9 mouse cellular contexts compared by ENCODE assay signal in the genomic region with DNA sequence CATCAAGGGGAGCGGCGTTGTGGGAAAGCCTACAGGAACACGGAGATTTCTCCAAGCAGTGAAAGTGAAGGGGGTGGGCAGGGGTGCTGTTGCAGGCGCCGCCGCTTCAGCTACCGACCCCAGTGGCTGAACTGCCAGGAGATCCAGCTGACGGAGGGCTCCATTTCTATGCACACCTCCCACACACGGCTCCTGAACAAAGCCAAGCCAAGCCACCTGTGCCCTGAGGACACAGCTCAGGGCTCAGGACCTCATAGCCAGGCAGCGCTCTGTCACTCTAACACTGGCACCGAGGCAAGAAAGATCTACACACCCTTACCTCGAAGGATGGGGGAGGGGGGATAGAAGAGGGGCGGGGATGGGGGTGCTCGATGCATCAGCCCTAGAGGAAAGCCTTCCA. TPM values are rescaled to one million over a fixed set of nuclear protein-coding genes. Genes with fewer than 3 reads are reported as not detected.
DNase-seq lines count a peak whose midpoint lies in the region; ATAC-seq and TF ChIP-seq lines count a peak whose summit lies in the region.
"Had no signal": no experiment of that assay in that cellular context is flagged by ENCODE, and none has a peak within 500 bp of the region (broad histone marks: within the 10 kb centered on the region; RNA-seq: fewer than 3 reads in every experiment).

No protein-coding gene starts in this region.

- H3K9me3 ChIP-seq in forebrain, embryonic 14.5 days (replicated peaks; ENCODE audit: control insufficient read depth, low read length): no peaks in the 10 kb centered on the region
- no peaks in the 10 kb centered on the region for H3K9me3 ChIP-seq in midbrain, embryonic 10.5 days (replicated peaks)
- H3K9me3 ChIP-seq: intestine, embryonic 15.5 days had no signal

- H3K27me3 ChIP-seq in forebrain, embryonic 14.5 days (replicated peaks; ENCODE audit: control insufficient read depth, insufficient read depth, low read length): no peaks in the 10 kb centered on the region
- peaks cover 73% of the 10 kb centered on the region for H3K27me3 ChIP-seq in midbrain, embryonic 10.5 days (ENCODE audit: low read depth, poor library complexity, severe bottlenecking)
- H3K27me3 ChIP-seq: intestine, embryonic 15.5 days had no signal

- TF ChIP-seq CTCF in layer of hippocampus, adult 2 months (conservative IDR thresholded peaks at IDR 0.05): no peak

- DNase-seq in layer of hippocampus, adult 2 months (ENCODE audit: low spot score in 2 of 2): no peak
- DNase-seq in layer of hippocampus, postnatal 36 days: no peak
- no peak for DNase-seq in forebrain, embryonic 14.5 days (ENCODE audit: low spot score)
- DNase-seq in midbrain, embryonic 10.5 days (ENCODE audit: low spot score): no peak
- DNase-seq in thymus, postnatal 25 days: peak; percentile 52
- no peak for DNase-seq in adrenal gland, adult 18-20 months (ENCODE audit: low spot score in 2 of 2)

- peaks cover 95% of the 10 kb centered on the region for H3K4me1 ChIP-seq in forebrain, embryonic 14.5 days (ENCODE audit: control insufficient read depth, insufficient read depth, low read length)
- H3K4me1 ChIP-seq in midbrain, embryonic 10.5 days: peaks cover 94% of the 10 kb centered on the region

- no peak for ATAC-seq in forebrain, embryonic 14.5 days
- no peak for ATAC-seq in megakaryocyte progenitor cell, adult 5-6 weeks (replicated peaks; ENCODE audit: poor library complexity)
- ATAC-seq: intestine, embryonic 15.5 days had no signal

- peak overlapping the region; percentile 86 for H3K27ac ChIP-seq in layer of hippocampus, adult 2 months
- H3K27ac ChIP-seq in forebrain, embryonic 14.5 days (ENCODE audit: low read depth, low read length): peak overlapping the region; percentile 83
- peak overlapping the region; percentile 96 for H3K27ac ChIP-seq in midbrain, embryonic 10.5 days (replicated peaks)
- H3K27ac ChIP-seq: intestine, embryonic 15.5 days had no signal

- H3K4me3 ChIP-seq in layer of hippocampus, adult 2 months: peak overlapping the region; percentile 26; the same call in 1 of the 2 replicates
- H3K4me3 ChIP-seq in forebrain, embryonic 14.5 days (ENCODE audit: low read depth, low read length): peak overlapping the region; percentile 13
- peak overlapping the region; percentile 42 for H3K4me3 ChIP-seq in midbrain, embryonic 10.5 days
- H3K4me3 ChIP-seq: intestine, embryonic 15.5 days had no signal

- no peaks in the 10 kb centered on the region for H3K36me3 ChIP-seq in forebrain, embryonic 14.5 days (ENCODE audit: control insufficient read depth, insufficient read depth, low read length)
- no peaks in the 10 kb centered on the region for H3K36me3 ChIP-seq in midbrain, embryonic 10.5 days
- H3K36me3 ChIP-seq: intestine, embryonic 15.5 days had no signal

- WGBS in forebrain, embryonic 14.5 days: 4% methylated on average over 14 of the region's 14 CpGs
- WGBS in midbrain, embryonic 10.5 days: 3% methylated on average over 14 of the region's 14 CpGs

- peak overlapping the region; percentile 73 for H3K4me2 ChIP-seq in forebrain, embryonic 14.5 days (ENCODE audit: low read length)
- H3K4me2 ChIP-seq: intestine, embryonic 15.5 days had no signal

- peak overlapping the region; percentile 58 for H3K9ac ChIP-seq in forebrain, embryonic 14.5 days (ENCODE audit: low read length)
- H3K9ac ChIP-seq: intestine, embryonic 15.5 days had no signal

RNA-seq across cellular contexts. Expression of gene Bcl11b, which starts 25.3 kb away (rescaled TPM):
- total RNA-seq in layer of hippocampus, adult 2 months (2021): 100 to 1,000 TPM; 144 to 145 TPM
- total RNA-seq in layer of hippocampus, postnatal 36 days (2021): 100 to 1,000 TPM; 134 to 137 TPM
- 76.7 and 86.5 TPM in 2 replicates for polyA plus RNA-seq in forebrain, embryonic 14.5 days (2014; fragmentation: Nextera tagmentation; extraction: Ambion mirVana)
- polyA plus RNA-seq in midbrain, embryonic 10.5 days (2016; fragmentation: Nextera tagmentation; extraction: Ambion mirVana): 2.5 and 3.9 TPM in 2 replicates
- total RNA-seq in megakaryocyte progenitor cell, adult 5-6 weeks (2015): 0.02 TPM in 1 of 2 replicates, not detected in the other
- total RNA-seq in megakaryocyte progenitor cell, adult 5-6 weeks (2017): 0.24 and 0.33 TPM in 2 replicates
- total RNA-seq in adrenal gland, adult 18-20 months (2021): under 1 TPM; 0.13 to 0.61 TPM
- total RNA-seq: MEL had no signal

Comparison
In these comparisons a context has a peak if more than half of its experiments do, and no peak if none do; other contexts are left out.
1. RNA of gene Bcl11b, which starts 25.3 kb away (total RNA-seq): 144 to 145 TPM in layer of hippocampus, adult 2 months and 134 to 137 TPM in layer of hippocampus, postnatal 36 days; 0.13 to 0.61 TPM in adrenal gland, adult 18-20 months and 0.02 to 0.33 TPM in megakaryocyte progenitor cell, adult 5-6 weeks; every median in the first group is over 10 times any median in the second.
2. Peak in every context shown above with its lines, with median percentiles within 50 percentile points of each other: H3K27ac ChIP-seq and H3K4me3 ChIP-seq.